Mouse (Mus musculus) heart, adult 2 months (tissue): Measurements from ENCODE around the gene Prkcg. TPM values are rescaled to one million over a fixed set of nuclear protein-coding genes. Genes with fewer than 3 reads are reported as not detected.

ENCODE experiments used
- DNase-seq, 2 experiments: peaks; one replicate each; pipeline ENCODE4 v3.0.0; 2021
- H3K27ac ChIP-seq: fragments of 200-600 bp; 2 replicates; pipeline ENCODE4 v1.8.1; 2022
- H3K27me3 ChIP-seq: fragments of 200-500 bp; 2 replicates; pipeline ENCODE4 v1.6.1; 2012; ENCODE audit warnings: mild to moderate bottlenecking, low read length, inconsistent platforms, mixed read lengths; ENCODE audit not compliant: control insufficient read depth, insufficient read depth
- H3K36me3 ChIP-seq: fragments of 200-500 bp; 2 replicates; pipeline ENCODE4 v1.6.1; 2012; ENCODE audit warnings: low read length, inconsistent platforms; ENCODE audit not compliant: control insufficient read depth, insufficient read depth
- H3K4me1 ChIP-seq: fragments of 200-500 bp; 2 replicates; pipeline ENCODE4 v1.6.1; 2011; ENCODE audit warnings: low read length; ENCODE audit not compliant: control insufficient read depth, insufficient read depth
- H3K4me3 ChIP-seq: fragments of 200-600 bp; 2 replicates; pipeline ENCODE4 v1.8.1; 2022
- H3K79me2 ChIP-seq: fragments of 200-500 bp; replicated peaks from 2 replicates; pipeline ENCODE4 v1.6.1; 2012; ENCODE audit warnings: mild to moderate bottlenecking, inconsistent platforms, low read length, moderate library complexity, mixed read lengths; ENCODE audit not compliant: control insufficient read depth, insufficient read depth
- H3K9ac ChIP-seq: fragments of 200-500 bp; 2 replicates; pipeline ENCODE4 v1.6.1; 2012; ENCODE audit warnings: low read depth, mild to moderate bottlenecking, control low read depth, inconsistent platforms, low read length, mixed read lengths
- CTCF ChIP-seq: fragments of 200-600 bp; IDR thresholded peaks from 2 replicates; pipeline ENCODE4 v1.8.1; 2022; ENCODE audit warnings: antibody characterized with exemption, mild to moderate bottlenecking, moderate library complexity
- EP300 ChIP-seq: fragments of 200-500 bp; IDR thresholded peaks from 2 replicates; pipeline ENCODE4 v1.6.1; 2011; ENCODE audit warnings: low read depth, low read length, control low read depth; ENCODE audit not compliant: insufficient read depth
- POLR2A ChIP-seq: fragments of 200-500 bp; IDR thresholded peaks from 2 replicates; pipeline ENCODE4 v1.6.1; 2011; ENCODE audit warnings: mild to moderate bottlenecking, low read depth, low read length, control low read depth; ENCODE audit not compliant: insufficient read depth
- WGBS: fragments of 180-500 bp; shearing (Covaris S2); methylation state at CpG from one replicate; pipeline ENCODE4 v1.1.7; 2018; 5-methylcytosine and 5-hydroxymethylcytosine counted together
- intact Hi-C: fragments of 180-260 bp; cut with DNase I; formaldehyde crosslinking; loops from one replicate; pipeline ENCODE4 v1.15.1; 2025
- polyA plus RNA-seq: library from polyadenylated mRNA; depleted of rRNA; stranded (reverse); fragments of >200 nt; gene quantifications from 2 replicates; pipeline ENCODE4 v1.2.3, GENCODE M21; 2012
- total RNA-seq, 2 experiments: library from RNA; stranded (reverse); gene quantifications; 2 replicates each; pipeline ENCODE4 v1.2.3; 2021

Prkcg gene
- total and polyA plus RNA-seq, 3 experiments: 0.89 to 4.5 (median 3.0) TPM

DNA sequence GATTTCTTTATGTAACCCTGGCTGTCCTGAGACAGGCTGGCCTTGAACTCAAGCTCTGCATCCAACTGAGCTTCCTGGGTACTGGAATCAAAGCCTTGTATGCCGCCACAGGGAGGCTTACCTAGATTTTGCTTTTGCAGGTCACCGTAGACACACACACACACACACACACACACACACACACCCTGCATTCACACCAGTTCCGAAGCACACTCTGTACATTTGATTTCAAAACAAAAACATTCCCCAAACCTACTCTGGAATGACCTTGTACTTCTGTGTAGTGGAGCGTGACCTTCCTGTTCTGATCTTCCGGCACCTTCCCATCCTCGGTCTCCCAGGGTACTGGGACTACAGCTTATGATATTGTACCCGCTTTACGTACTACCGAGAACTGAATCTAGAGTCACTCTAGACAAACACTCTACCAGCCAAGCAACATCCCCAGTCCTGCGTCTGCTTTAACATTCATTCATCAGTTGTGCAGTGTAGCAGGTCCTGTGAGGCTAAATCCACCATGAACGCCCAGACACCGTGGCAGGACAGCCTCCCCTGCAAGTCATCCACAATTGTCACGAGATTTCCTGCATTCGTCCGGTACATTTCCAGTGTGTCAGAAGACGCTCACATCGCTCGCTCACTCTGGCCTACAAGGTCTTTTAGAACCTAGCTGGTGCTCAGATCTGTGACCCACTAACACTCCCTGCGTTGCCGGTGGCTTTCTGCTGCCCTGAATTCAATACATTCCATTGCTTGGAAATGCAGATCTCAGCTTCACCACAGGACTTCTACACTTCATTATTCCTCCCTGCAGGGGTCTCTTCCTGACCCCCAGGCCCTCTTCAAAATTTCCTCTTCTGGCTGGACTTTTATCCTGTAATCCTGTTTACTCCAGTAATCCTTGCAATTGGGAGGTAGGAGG lies 58.6 kb downstream of the Prkcg start:
- no peak for TF ChIP-seq EP300
- no peak for TF ChIP-seq CTCF
- no peak for TF ChIP-seq POLR2A
- Histone ChIP-seq H3K4me1 (no peaks in the 10 kb centered on the region), H3K9ac (no peak overlapping the region), H3K79me2 (no peaks in the 10 kb centered on the region), H3K27me3 (no peaks in the 10 kb centered on the region), H3K4me3 (no peak overlapping the region), H3K27ac (no peak overlapping the region), H3K36me3 (no peaks in the 10 kb centered on the region)
- WGBS: 58% methylated on average over 20 of the region's 20 CpGs
- intact Hi-C loops: no loop called here
- DNase-seq: no peak

DNA sequence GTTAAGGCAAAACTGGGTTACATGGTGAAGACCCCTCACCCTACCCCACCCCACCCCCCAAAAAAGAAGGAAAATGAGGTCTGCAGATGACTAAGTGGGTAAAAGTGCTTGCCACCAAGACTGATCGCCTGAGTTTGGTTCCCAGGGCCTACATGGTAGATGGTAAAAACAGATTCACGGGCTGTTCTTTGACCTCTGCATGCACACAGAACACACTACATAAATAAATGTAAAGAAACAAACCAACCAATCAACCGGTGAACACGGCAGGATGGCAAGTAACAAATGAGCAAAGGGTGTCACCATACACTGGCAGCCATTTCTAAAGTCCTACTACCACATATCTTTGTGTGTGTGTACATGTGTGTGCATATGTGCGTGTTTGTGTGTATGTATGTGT lies 59.3 kb downstream of the Prkcg start:
- Histone ChIP-seq H3K79me2 (no peaks in the 10 kb centered on the region), H3K4me1 (no peaks in the 10 kb centered on the region), H3K9ac (no peak overlapping the region), H3K36me3 (no peaks in the 10 kb centered on the region), H3K27me3 (no peaks in the 10 kb centered on the region), H3K4me3 (no peak overlapping the region), H3K27ac (no peak overlapping the region)
- intact Hi-C loops: no loop called here
- WGBS: 77% methylated on average over 5 of the region's 5 CpGs
- DNase-seq: no peak
- no peak for TF ChIP-seq POLR2A
- no peak for TF ChIP-seq CTCF
- TF ChIP-seq EP300: no peak

- TF ChIP-seq EP300: no peak
- TF ChIP-seq CTCF: no peak
- TF ChIP-seq POLR2A: no peak
- 83% methylated on average over 9 of the region's 9 CpGs for WGBS
- intact Hi-C loops: no loop called here
Measured at GRCm38 (mm10) chr7:3349775-3350174, 60.8 kb downstream of the Prkcg start.

DNA sequence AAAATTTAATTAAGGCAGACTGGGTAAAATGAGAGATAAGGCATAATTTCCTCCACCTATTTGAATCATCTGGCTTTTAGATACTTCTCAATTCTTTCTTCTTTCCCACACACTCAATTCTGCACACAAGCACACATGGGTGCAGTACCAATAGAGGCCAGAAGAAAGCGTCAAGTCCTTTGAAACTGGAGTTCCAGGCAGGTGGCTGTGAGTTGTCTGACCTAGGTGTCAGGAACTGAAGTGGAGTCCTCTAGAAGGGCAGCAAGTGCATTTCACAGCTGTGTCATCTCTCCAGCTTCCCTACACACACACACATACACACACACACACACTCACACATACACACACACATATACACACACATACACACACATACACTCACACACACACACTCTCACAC lies 62.6 kb downstream of the Prkcg start:
- intact Hi-C loops: no loop called here
- H3K4me1 ChIP-seq: no peaks in the 10 kb centered on the region
- no peak overlapping the region for H3K4me3 ChIP-seq
- no peaks in the 10 kb centered on the region for H3K27me3 ChIP-seq
- no peak overlapping the region for H3K27ac ChIP-seq
- DNase-seq: no peak
- WGBS: 69% methylated on average over 1 of the region's 1 CpGs
- H3K79me2 ChIP-seq: no peaks in the 10 kb centered on the region
- H3K36me3 ChIP-seq: no peaks in the 10 kb centered on the region
- TF ChIP-seq EP300 (no peak), POLR2A (no peak)
- no peak overlapping the region for H3K9ac ChIP-seq

More at GRCm38 (mm10) chr7:3349775-3350174, 60.8 kb downstream of the Prkcg start:
- no peak for DNase-seq
- Histone ChIP-seq H3K79me2 (no peaks in the 10 kb centered on the region), H3K4me3 (no peak overlapping the region), H3K36me3 (no peaks in the 10 kb centered on the region), H3K27ac (no peak overlapping the region), H3K4me1 (no peaks in the 10 kb centered on the region), H3K27me3 (no peaks in the 10 kb centered on the region), H3K9ac (no peak overlapping the region)

DNA sequence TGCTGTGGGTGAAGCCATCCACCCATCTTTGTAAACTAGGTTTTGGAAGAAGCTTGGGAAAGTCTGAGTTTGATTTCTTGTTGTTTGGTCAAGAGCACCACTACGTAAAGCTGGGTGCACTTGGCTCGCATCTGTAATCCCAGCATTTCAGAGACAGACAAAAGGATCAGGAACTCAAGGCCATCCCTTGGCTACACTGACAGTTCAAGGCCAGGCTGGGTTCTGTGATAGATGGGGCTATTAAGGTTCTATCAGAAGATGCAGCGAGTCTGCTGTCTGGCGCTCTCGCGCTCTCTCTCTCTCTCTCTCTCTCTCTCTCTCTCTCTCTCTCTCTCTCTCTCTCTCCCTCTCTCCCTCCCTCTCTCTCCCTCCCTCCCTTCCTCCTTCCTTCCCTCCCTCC lies 65.9 kb downstream of the Prkcg start:
- TF ChIP-seq CTCF: no peak
- no peak for TF ChIP-seq POLR2A
- no peak for TF ChIP-seq EP300

DNA sequence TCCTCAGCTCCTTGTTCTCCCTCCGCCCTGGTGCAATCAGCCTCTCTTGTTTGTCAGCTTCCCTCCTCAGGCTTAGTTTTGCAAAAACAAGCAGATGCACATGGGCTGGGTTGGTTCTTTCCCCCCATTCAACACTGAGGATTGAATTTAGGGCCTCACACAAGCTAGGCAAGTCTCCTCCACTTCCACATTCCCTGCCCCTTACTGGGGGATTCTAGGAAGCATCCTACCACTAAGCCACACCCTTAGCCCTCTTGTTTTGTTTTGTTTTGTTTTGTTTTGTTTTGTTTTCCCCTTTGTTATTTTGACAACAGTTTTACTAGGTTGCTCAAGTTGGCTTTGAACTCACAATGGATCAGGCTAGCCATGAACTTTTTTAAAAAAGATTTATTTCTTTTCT lies 71.7 kb downstream of the Prkcg start:
- Histone ChIP-seq H3K79me2 (no peaks in the 10 kb centered on the region), H3K4me1 (no peaks in the 10 kb centered on the region), H3K27me3 (no peaks in the 10 kb centered on the region), H3K9ac (no peak overlapping the region), H3K36me3 (no peaks in the 10 kb centered on the region), H3K27ac (no peak overlapping the region), H3K4me3 (no peak overlapping the region)
- intact Hi-C loops: no loop called here
- 88% methylated on average over 1 of the region's 1 CpGs for WGBS
- TF ChIP-seq EP300 (no peak), CTCF (no peak), POLR2A (no peak)
- no peak for DNase-seq

More for the DNA sequence above, 65.9 kb downstream of the Prkcg start:
- no peaks in the 10 kb centered on the region for H3K4me1 ChIP-seq
- no peaks in the 10 kb centered on the region for H3K27me3 ChIP-seq
- no peaks in the 10 kb centered on the region for H3K79me2 ChIP-seq
- no peak for DNase-seq
- intact Hi-C loops: no loop called here
- 82% methylated on average over 6 of the region's 6 CpGs for WGBS
- no peak overlapping the region for H3K4me3 ChIP-seq
- H3K27ac ChIP-seq: no peak overlapping the region
- H3K36me3 ChIP-seq: no peaks in the 10 kb centered on the region
- H3K9ac ChIP-seq: no peak overlapping the region
